Mouse (Mus musculus) embryonic stem cell, embryonic (primary cell): ENCODE measurements around the gene Pacrg.

ENCODE experiments used
- CTCF ChIA-PET, 4 experiments: fragments of 300-600 bp in 2 of 4; fragments of 350-600 bp in 2 of 4; sonication (Branson Sonifier 250); formaldehyde crosslinking; loops; one replicate each; lab custom pipeline; 2022; ENCODE audit warnings: inconsistent platforms in 2 of 4; lab: Charles Lee
- POLR2A ChIA-PET, 4 experiments: fragments of 300-600 bp in 2 of 4; fragments of 350-600 bp in 2 of 4; sonication (Branson Sonifier 250); formaldehyde crosslinking; loops; one replicate each; lab custom pipeline; 2022; ENCODE audit warnings: antibody characterized with exemption in 4 of 4, inconsistent platforms in 1 of 4; lab: Charles Lee

The Pacrg gene

DNA sequence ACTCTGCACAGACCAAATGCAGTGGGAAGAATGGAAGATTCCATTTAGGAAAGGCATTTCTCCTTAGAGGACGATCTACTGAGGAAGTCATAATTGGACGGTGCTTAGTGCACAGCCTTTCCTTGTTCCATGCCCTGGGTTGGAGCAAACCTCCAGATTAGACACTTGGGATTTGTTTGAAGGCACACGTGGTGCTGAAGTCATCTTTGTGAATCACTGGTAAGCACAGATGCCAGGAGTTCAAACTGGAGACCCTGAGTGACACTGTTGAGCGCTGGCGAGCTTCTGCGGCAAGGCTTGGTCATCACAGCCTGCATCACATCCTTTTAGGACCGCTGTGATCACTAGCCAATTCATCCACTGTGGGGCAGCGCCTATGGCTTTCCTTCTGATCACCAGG is 385.7 kb downstream of the Pacrg start:
- ChIA-PET POLR2A (interaction anchor here in 1 of 4 experiments (1.1 to 1.5 kb wide), 4 partner anchors 15 to 120 kb away, joined by 3 to 5 read pairs (median 4); no protein-coding TSS in a partner anchor), CTCF (no interaction called here)

- CTCF ChIA-PET = interaction anchor here in 1 of 4 experiments (0.5 kb wide), 1 partner anchor 168 kb away, joined by 6 read pairs; no protein-coding TSS in a partner anchor
- POLR2A ChIA-PET = interaction anchor here in 3 of 4 experiments (0.6 to 1.2 kb wide), 3 partner anchors 11 to 181 kb away, joined by 3 to 4 read pairs (median 3); no protein-coding TSS in a partner anchor
Observed at GRCm38 (mm10) chr17:10452801-10453200, 387.3 kb downstream of the Pacrg start.

DNA sequence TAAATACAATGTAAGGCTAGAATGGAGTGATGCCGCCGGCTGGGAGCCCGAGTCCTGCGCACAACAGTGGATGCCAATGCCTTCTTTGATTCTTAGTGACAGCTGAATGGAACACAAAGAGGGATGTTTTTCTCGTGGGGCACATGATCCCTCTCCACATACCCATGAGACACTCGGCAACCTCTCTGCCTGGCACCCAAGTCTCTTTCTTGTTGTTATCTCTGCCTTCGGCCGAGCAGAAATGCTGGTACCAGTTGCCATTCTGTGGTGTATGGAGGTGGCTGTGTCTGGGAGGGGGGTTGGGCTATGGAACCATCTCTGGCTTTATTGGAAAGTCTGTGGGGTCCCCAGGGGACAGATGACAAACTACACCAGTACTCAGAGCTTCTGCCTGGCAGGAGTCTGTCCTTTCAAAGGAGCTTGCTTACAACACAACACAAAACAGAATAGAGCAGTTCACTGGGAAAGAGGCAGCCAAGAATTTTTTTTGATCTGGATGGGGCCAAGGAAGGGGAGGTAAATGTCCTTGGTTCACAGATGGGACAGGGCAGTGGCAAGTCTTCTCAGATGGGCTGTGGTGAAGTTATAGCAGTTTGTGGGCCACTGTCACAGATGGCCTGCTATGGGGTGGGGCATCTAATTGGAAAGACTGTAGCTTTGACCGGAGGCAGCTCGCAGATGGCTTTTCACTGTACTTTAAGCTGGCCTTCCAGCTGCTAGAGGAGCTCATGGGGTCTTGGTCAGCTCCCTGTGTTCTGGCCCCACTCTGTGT is 388.6 kb downstream of the Pacrg start:
- ChIA-PET POLR2A (interaction anchor here in 2 of 4 experiments (0.6 to 5.7 kb wide), 9 partner anchors 9 to 1009 kb away, joined by 3 to 57 read pairs (median 5); no protein-coding TSS in a partner anchor), CTCF (interaction anchor here in 2 of 4 experiments (0.6 kb wide), 3 partner anchors 31 to 289 kb away, joined by 5 to 13 read pairs (median 6); no protein-coding TSS in a partner anchor)

- CTCF ChIA-PET = interaction anchor here in 1 of 4 experiments (0.5 kb wide), 1 partner anchor 320 kb away, joined by 3 read pairs; no protein-coding TSS in a partner anchor
- POLR2A ChIA-PET = interaction anchor here in 3 of 4 experiments (0.6 to 5.7 kb wide), 16 partner anchors 8 to 324 kb away, joined by 3 to 57 read pairs (median 4); no protein-coding TSS in a partner anchor
Observed at GRCm38 (mm10) chr17:10449800-10450299, 390.3 kb downstream of the Pacrg start.

DNA sequence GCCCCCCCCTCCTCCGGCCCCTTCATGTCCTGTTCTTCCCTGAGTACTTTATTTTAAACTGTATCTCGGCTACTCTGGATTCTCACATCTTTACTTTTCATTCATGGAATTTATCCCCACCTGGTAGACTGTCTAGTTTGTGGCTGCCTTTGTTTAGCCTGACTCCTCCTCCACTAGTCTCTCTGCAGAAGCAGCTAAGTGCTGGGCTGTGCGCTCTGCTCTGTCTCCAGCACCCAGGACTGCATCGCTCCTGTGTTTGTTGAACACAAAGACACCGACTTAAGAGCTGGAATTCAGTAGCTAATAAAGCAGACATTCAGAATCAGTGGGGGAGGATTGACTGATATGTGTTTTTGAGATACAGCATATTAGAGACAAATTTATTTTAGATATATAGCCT is 391.7 kb downstream of the Pacrg start:
- POLR2A ChIA-PET = interaction anchor here in 3 of 4 experiments (0.6 to 5.7 kb wide), 14 partner anchors 8 to 131 kb away, joined by 3 to 57 read pairs (median 3); no protein-coding TSS in a partner anchor
- CTCF ChIA-PET = interaction anchor here in 1 of 4 experiments (0.5 kb wide), 1 partner anchor 17 kb away, joined by 8 read pairs; no protein-coding TSS in a partner anchor

GRCm38 (mm10) chr17:10441501-10442111 is 398.5 kb downstream of the Pacrg start:
- POLR2A ChIA-PET = interaction anchor here (0.8 to 7.5 kb wide), 44 partner anchors 8 to 189 kb away, joined by 3 to 105 read pairs (median 4); partner anchors contain the start of gene Qk (in 1 of the 4)
- CTCF ChIA-PET = interaction anchor here in 1 of 4 experiments (0.6 to 0.9 kb wide), 2 partner anchors 8 to 124 kb away, joined by 3 read pairs; no protein-coding TSS in a partner anchor

DNA sequence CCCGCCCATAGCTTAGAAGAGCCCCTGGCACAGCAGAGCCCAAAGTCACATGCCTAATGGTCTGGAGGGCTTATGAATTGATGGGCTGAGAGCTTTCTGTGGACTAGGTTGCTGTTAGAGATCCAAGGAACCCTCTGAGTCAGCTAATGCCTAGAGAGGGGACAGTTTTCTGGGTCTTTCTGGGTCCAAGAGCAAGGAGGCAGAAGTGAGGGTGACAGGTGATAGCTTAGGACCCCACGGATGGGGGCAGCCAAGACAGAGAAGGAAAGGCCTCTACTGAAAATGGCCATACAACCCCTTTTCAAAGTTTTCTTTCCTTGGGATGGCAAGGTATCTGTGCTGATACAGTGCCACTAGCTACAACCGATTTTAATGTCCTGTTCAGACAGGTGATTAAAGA is 399.1 kb downstream of the Pacrg start:
- CTCF ChIA-PET = interaction anchor here in 1 of 4 experiments (0.9 kb wide), 1 partner anchor 8 kb away, joined by 3 read pairs; no protein-coding TSS in a partner anchor
- POLR2A ChIA-PET = interaction anchor here (0.5 to 7.5 kb wide), 40 partner anchors 7 to 1263 kb away, joined by 3 to 105 read pairs (median 4); partner anchors contain the start of gene Qk (in 1 of the 4)

- ChIA-PET POLR2A (interaction anchor here in 3 of 4 experiments (0.6 to 7.5 kb wide), 16 partner anchors 7 to 233 kb away, joined by 3 to 105 read pairs (median 3); no protein-coding TSS in a partner anchor), CTCF (no interaction called here)
Observed at GRCm38 (mm10) chr17:10439815-10440214, 400.3 kb downstream of the Pacrg start.

GRCm38 (mm10) chr17:10434867-10435266 is 405.2 kb downstream of the Pacrg start:
- ChIA-PET POLR2A (interaction anchor here in 3 of 4 experiments (0.6 to 8.9 kb wide), 20 partner anchors 6 to 118 kb away, joined by 3 to 105 read pairs (median 17); no protein-coding TSS in a partner anchor), CTCF (interaction anchor here in 2 of 4 experiments (0.5 to 1.0 kb wide), 2 partner anchors 44 to 456 kb away, joined by 3 read pairs; no protein-coding TSS in a partner anchor)

- ChIA-PET POLR2A (interaction anchor here (0.5 to 8.9 kb wide), 105 partner anchors 8 to 1442 kb away, joined by 3 to 105 read pairs (median 5); partner anchors contain the start of genes Pacrg (in 1 of the 4) and Prkn (in 1 of the 4)), CTCF (interaction anchor here (0.6 to 1.3 kb wide), 8 partner anchors 9 to 676 kb away, joined by 3 to 6 read pairs (median 3); no protein-coding TSS in a partner anchor)
Observed at GRCm38 (mm10) chr17:10432525-10433180, 407.5 kb downstream of the Pacrg start.

GRCm38 (mm10) chr17:10431849-10432524 is 408.1 kb downstream of the Pacrg start:
- POLR2A ChIA-PET = interaction anchor here (0.5 to 8.9 kb wide), 95 partner anchors 8 to 801 kb away, joined by 3 to 105 read pairs (median 6); partner anchors contain the start of genes Pacrg (in 1 of the 4) and Prkn (in 1 of the 4)
- CTCF ChIA-PET = interaction anchor here (0.6 to 1.3 kb wide), 6 partner anchors 11 to 676 kb away, joined by 3 to 8 read pairs (median 4); no protein-coding TSS in a partner anchor

GRCm38 (mm10) chr17:10430831-10431230 is 409.3 kb downstream of the Pacrg start:
- POLR2A ChIA-PET = interaction anchor here in 2 of 4 experiments (0.7 to 8.9 kb wide), 23 partner anchors 10 to 231 kb away, joined by 3 to 105 read pairs (median 11); no protein-coding TSS in a partner anchor
- CTCF ChIA-PET = no interaction called here

DNA sequence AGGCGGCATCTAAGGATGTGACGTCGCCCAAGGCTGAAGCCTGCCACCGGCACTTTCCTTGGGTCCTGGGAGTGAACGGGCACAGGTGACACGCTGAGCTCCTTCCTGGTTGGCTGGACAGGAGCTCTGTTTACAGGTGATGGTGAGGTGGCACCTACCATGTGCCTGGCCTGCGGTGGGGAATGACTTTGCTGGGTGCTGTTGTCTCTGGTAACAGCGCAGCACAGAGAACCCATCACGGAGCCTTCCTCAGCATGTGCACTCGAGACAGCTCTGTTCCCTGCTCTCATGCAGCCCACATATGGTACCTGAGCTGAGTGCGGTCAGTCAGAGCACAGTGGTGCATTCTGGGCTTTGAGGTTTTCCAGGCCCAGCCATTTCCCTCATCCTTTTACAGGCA is 410.7 kb downstream of the Pacrg start:
- POLR2A ChIA-PET = interaction anchor here in 3 of 4 experiments (0.8 to 8.9 kb wide), 17 partner anchors 12 to 131 kb away, joined by 3 to 105 read pairs (median 3); no protein-coding TSS in a partner anchor

DNA sequence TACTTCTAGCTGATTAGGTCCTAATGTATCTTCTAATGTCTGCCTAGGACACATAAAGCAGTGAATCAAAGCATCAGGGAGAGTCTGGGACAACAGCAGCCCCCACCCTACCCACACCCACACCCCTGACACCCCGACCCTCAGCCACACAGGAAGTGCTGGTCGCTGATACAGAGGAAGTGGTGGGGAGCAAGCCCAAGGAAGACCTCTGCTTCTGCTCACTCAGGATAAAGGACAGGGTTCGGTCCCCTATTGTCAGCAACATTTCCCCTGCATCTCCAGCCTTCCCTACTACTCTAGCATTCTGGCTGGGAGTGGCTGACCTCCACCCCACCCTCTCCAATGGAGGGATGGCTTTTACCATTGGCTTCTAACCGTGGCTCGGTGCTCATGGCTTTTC is 414.8 kb downstream of the Pacrg start:
- POLR2A ChIA-PET = interaction anchor here in 2 of 4 experiments (0.7 to 2.5 kb wide), 12 partner anchors 8 to 283 kb away, joined by 3 to 18 read pairs (median 4); no protein-coding TSS in a partner anchor
- CTCF ChIA-PET = interaction anchor here in 2 of 4 experiments (0.5 to 1.5 kb wide), 3 partner anchors 60 to 108 kb away, joined by 3 to 5 read pairs (median 3); no protein-coding TSS in a partner anchor

More for the DNA sequence above, 410.7 kb downstream of the Pacrg start:
- CTCF ChIA-PET = interaction anchor here in 1 of 4 experiments (0.6 kb wide), 1 partner anchor 72 kb away, joined by 4 read pairs; no protein-coding TSS in a partner anchor

DNA sequence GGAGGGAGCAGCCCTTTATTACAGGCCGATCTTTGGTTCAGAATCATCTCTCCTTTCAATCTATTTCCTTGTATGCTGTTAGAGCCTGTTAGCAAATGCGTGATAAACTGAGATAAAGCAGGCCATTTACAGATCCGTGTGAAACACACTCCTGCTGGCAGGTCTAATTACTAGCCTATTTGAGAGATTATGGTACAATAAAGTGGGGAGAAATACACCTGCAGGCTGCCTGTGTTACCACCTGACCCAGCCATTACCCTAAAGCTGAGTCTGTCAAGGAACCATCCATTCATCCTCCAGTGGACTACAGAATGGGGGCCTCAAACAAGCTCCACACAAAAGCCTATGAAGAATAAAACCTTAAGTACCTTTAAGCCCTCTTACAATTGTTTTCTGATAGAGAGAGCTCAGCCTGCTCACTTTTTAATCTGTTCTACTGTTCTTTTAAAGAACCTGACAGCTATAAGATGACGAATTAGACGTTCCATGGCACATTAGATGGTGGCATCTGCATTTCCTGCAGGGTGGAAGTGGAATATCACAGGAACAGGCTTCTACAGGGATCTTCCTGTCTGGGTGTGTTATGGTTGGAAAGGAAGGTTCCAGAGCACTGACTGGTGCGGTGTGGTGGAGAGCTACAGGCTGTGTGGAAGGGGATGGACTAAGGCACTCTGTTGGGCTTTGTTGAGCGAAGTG is 422.4 kb downstream of the Pacrg start:
- CTCF ChIA-PET = interaction anchor here in 2 of 4 experiments (0.6 to 1.2 kb wide), 3 partner anchors 11 to 1253 kb away, joined by 3 to 5 read pairs (median 3); no protein-coding TSS in a partner anchor
- POLR2A ChIA-PET = interaction anchor here in 2 of 4 experiments (0.6 to 1.1 kb wide), 4 partner anchors 12 to 338 kb away, joined by 3 to 9 read pairs (median 4); no protein-coding TSS in a partner anchor
